Mouse (Mus musculus): ENCODE data around the gene Zfp148. TPM values are rescaled to one million over a fixed set of nuclear protein-coding genes. Genes with fewer than 3 reads are reported as not detected.
"Not testable (repeated sequence)": the region's sequence is repeated elsewhere in the genome, so short reads cannot be mapped to it uniquely, and the experiment has no call there.

Zfp148 gene
- total RNA-seq, 4 experiments from 2014 or later: 160 to 197 (median 184) TPM

DNA sequence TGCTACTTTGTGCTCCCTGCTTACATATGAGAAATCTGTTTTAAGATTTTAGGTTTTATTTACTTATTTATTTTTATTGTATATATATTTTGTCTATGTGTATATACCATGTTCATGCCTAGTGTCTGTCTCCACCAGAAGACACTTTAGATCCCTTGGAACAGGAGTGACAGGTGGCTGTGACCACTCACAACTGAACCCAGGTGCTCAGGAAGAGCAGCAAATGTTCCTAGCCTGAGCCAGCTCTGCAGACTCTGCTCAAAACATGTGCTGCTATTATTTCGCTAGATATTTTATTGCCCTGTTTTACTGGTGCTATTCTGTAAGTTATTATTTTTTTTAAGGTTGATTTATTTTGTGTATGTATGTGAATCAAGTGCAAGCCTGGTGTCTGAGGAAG lies 78.5 kb downstream of the Zfp148 start:
- DNase-seq (ENCODE audit: low spot score in 2 of 2): no peak

DNA sequence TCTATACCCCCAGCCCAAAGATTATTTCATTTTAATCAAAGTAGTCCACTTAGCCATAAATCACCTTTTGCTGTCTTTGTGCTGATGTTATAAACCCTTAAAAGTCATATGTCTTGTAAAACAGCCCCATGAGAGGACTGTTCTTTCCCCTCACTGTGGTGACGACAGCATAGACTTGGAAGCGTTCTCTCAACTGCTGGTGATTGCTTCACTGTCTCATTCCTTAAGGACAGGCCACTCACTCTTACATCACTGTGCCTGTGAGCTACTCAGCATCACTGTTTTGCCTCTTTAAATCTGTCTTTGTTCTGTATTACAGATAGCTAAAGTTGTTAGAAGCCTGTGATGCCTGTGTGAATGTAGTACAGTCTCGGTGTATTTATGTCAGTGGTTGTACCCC lies 80.8 kb downstream of the Zfp148 start:
- DNase-seq (ENCODE audit: low spot score in 2 of 2): no peak

DNA sequence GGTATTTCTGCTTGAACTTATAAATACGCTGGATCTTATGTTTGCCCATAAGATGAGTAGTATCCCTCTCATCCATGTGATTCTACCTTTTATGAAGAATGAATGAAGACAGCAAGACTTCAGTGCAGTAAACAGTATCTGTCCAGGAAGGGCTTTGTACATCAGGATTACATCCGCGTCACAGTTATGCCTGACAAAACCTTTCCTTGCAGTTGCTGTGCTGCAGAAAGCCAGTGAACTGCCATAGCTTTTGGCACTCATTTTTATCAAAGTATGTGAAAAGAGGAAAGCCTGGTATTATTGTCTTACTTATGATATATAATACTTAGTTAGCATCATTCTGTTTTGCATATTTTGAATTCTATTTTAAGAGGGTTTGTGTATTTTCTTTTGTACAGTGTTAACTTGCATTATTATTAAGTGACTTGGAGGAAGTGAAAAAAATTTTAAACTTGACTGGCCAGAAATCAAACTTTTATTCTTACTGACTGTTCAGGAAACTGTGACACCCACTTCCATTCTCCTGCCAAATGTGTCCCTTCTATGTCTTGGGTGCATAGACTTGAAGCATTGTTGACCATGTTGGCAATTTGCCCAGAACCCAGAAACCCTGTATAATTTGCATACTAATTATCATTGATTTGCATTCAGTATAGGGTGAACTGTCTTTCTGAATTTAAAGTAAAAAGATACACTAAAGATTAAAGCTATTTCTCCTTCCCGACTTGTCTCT lies 84.0 kb downstream of the Zfp148 start:
- DNase-seq (ENCODE audit: low spot score in 2 of 2): peak in 1 of 2 experiments; percentile 10

DNA sequence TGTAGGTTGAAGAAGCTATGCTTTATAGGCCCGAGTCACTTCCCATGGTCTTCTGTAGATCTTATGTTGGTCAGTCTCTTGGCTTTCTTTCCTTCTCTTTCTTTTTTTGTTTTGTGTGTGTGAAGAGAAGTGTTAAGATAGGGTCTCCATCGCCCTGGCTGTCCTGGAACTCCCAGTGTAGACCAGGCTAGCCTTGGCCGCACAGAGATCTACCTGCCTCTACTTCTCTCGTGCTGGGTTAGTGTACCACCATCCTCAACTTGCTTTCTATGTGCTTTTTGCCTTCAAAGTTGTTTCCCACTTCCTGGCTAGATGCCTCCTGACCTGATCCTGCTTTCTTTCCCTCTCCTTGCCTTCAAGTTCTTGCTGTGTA lies 84.6 kb downstream of the Zfp148 start:
- DNase-seq (ENCODE audit: low spot score in 2 of 2): no peak

DNA sequence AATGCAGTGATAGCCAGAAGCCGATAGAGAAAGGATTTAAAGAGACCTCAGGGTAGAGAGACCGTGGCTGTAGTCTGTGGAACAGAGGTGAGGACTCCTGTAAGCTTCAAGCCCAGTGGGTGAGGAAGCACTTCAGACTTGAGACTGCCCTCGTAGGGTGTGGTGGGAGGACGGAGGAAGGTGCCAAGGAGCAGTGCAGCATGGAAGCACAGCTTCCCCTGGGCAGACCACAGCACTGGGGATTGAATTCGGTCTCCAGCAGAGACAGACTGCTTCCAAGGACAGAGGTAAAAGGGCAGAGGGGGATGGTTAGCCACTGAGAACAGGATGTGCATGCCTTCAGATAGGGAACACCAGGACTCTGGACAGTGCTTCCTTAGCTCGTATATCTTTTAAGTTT lies 86.8 kb downstream of the Zfp148 start:
- no peak for DNase-seq (ENCODE audit: low spot score in 2 of 2)

DNA sequence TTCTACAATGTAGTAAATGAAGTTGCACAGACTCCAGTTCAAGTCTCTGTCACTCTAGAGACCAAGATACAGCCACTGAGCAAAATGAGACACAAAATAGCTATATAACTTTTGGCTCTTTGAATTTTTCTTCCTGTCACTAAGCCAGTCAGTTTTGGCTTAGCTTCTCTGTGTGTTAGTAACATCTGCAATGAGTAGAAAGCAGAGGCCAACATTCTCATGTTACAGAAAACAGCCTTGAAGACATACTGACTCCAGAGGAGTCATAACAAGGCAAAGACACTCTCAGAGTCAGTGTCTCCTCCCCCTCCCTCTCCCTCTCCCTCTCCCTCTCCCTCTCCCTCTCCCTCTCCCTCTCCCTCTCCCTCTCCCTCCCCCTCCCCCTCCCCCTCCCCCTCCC lies 89.3 kb downstream of the Zfp148 start:
- no peak for DNase-seq (ENCODE audit: low spot score in 2 of 2)

DNA sequence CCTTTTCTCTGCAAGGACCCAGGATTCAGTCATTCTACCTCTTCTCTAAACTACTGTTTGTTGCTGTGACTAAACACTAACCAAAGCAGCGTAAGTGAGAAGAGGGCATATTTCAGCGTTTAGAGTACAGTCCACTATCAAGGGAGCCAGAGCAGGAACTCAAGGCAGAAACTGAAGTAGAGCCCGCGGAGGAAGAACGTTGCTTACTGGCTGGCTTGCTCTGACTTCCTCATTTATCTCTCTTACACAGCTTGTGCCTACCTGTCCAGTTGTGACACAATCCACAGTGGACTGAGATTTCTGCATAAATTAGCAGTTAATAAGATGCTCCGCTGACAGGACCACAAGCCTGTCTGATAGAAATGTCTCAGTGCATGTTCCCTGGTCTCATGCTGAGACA lies 93.7 kb downstream of the Zfp148 start:
- no peak for DNase-seq (ENCODE audit: low spot score in 2 of 2)

DNA sequence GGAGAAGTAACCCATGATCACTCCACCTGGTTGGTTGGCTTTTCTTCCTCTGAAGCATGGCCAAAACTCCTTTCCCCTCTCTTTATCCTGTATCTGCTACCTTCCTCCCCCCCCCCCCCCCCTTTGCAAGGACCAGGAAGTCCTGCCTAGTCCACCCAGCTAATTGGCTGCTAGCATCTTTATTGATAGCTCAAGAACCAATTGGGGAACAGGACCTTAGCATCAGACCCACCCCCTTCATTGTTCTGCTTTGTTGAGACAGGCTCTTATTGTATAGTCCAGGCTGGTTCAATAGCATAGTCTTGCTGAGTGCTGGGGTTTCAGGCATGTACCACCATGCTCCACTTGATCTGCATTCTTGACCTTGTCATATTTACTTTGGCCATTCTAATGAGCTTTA lies 99.3 kb downstream of the Zfp148 start:
- no peak for DNase-seq (ENCODE audit: low spot score in 2 of 2)

DNA sequence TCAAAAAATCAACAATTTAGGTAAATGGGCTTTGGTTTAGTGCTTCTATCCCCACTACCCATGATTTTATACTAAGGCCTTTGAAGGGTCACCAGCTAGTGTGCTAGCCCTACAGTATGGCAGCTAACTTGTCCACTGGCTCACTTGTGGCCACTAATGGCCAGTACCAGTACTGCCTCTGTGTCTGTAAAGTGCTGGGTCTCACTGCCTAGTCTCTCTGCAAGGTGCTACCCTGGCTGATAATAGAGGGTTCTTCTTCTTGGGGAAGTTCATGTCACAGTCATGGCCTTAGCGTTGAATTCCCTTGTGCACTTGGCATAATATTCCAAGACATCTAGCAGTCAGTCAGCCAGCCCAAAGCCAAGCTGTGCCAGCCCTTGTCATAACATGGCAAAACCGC lies 100.5 kb downstream of the Zfp148 start:
- DNase-seq (ENCODE audit: low spot score in 2 of 2): no peak

DNA sequence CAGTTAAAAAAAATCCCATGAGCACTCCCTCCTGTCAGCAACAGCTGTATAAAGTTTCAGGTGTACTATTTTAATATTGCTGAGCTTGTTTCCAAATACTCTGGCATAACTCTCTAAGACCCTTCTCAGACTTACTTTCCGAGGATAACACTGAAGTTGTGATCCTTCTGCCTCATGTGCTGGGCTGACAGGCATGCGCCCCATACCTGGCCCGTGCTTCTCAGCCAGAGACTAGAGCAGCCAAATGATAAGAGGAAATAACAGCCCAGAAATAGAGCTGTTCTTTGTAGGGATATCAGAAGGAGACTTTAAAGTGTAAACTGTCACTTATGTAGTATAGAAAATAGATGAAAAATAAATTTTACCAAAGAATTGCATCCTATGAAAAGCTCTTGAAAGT lies 101.7 kb downstream of the Zfp148 start:
- DNase-seq (ENCODE audit: low spot score in 2 of 2): no peak

DNA sequence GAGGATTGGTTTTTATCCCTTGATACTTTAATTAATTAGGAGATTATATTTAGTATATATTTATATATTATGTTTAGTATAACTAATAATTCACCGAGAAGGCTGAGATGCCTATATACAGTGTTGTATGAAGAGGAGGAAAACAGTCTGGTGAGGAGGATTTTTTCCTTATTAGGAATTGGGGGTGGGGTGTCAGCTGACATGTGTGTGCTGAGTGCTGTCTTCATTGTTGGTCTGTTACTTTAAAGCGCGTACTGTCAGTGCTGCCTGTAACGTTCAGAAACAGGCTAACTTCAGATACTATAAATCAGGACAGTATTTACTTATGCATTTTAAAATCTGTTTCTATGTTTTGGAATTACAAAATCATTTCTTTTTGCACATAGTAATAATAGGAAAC lies 107.1 kb downstream of the Zfp148 start:
- no peak for DNase-seq (ENCODE audit: low spot score in 2 of 2)

DNA sequence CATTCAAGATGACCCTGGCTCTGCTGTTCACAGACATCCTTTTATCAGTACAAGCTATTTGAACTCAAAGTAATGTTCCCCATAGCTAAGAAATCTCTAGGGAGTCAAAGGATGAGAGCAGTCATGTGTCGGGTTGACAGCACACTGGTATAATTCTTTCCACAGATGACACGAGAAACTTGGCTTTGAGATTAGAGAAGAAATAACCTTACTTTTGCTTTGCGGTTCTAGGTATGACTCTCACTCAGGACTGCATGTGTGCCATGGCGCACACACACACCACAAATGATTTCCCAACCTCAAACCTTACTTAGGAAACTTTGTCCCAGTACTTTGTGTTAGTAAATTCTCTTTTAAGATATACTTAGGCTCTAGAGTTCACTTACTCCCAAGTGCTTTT lies 113.7 kb downstream of the Zfp148 start:
- no peak for DNase-seq (ENCODE audit: low spot score in 2 of 2)

DNA sequence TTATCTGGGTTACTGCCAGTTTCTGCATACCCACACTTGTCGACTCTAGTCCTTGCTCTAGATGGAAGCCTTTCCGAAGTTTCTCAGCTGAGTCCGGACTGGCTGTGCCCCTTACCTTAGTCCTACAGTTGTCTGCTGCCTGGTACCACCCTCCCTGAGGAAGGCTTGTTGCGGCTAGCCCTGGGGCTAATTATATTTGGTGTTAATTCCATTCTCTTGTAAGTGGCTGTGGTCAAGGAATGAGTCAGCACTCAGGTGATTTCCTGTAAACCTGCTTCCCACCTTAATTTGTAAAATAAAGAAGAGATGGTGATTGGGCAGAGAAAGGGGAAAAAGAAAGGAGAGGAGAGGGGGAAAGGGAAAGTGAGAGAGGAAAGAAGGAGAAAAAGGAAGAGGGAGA lies 127.4 kb downstream of the Zfp148 start:
- DNase-seq (ENCODE audit: low spot score in 2 of 2): no peak

DNA sequence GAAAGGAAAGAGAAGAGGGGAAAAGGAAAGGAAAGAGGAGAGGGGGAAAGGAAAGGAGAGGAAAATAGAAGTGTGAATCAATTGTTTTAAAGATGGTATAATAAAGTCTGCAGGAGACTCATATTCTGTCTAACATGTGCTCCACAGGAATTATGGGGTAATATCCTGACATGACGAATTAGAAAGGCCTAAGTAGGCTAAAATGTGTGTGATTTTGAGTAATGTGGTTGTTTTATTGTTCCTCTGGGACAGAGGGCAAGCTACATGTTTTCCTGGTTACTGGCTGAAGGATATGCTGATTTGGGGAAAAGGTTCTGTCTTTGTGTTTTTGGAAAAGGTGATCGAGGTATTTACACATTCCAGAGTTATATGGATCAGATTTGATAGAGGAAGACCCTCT lies 128.6 kb downstream of the Zfp148 start:
- not testable (repeated sequence) for DNase-seq (ENCODE audit: low spot score in 2 of 2)

DNA sequence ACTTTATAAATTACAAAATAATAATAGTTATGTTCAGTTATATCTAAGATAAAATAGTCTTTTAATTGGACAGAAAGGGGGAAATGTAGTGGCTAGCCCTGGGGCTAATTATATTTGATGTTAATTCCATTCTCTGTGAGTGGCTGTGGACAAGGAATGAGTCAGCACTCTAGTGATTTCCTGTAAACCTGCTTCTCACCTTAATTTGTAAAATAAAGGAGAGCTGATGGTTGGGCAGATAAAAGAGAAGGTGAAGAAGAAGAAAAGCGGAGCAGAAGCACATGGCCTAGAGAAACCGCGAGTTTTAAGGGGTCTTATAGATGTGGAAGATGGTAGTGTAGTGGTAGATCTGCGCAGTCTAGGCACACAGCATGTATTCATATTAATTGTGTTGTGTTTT lies 130.2 kb downstream of the Zfp148 start:
- DNase-seq (ENCODE audit: low spot score in 2 of 2): not testable (repeated sequence)

DNA sequence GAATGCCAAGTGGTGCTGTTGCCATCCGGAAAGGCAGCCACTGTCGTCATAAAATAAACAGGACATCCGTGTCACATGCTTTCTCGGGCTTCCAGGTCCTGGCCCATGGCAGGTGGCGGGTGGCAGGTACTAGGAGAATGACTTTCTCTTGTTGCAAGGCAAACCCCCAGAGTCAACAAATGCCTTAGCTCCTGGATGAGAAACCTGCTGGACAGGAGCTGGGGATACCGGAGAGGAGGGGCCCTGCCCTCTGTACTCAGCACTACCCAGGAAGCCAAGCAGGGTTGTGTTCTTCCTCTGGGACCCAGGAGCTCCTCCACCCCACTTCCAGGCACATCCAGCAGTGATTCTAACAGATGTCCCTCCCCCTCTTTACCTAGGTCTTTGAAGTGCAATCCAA lies 131.9 kb downstream of the Zfp148 start:
- no peak for DNase-seq (ENCODE audit: low spot score in 2 of 2)

DNA sequence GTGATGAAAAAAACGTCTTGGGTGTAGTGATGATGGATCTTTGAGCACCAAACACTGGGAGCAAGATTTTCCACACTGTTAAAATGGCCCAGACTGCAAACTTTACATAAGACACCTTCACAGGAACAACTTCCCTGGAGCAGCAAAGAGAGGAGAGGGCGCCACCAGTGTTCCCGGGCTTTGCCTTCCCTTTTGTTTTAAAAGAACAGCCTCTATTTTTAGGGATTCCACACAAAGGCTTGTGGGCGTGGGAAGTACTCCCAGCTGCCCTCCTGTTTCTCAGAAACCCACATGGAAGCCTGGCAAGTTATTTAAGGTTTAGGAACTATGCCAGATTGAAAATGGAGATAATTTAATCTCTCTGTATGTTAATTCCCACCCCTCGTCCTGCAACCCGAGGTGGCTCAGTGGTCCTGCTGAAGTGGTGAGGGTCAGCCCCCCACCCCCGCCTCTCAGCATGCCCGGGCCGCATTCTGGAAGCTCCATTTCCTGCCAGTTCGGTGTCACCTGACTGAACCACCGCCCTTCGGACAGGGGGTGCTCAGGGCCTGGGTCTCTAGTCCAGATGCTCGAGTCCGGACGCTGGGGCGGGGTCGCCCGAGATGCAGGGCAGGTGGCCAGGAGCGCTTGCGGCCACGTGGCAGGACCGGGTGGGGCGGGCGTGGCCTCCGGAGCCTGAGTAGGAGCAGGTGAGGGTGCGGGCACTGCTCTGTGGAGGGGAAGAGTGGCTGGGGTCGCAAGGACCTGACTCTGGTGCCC lies 136.3 kb downstream of the Zfp148 start, which contains the start of gene Slc12a8:
Gene Slc12a8, plus strand, starts transcription at position 522 of the 759 bp plus-strand sequence.
- DNase-seq (ENCODE audit: low spot score in 2 of 2): peak in 1 of 2 experiments; percentile 76

DNA sequence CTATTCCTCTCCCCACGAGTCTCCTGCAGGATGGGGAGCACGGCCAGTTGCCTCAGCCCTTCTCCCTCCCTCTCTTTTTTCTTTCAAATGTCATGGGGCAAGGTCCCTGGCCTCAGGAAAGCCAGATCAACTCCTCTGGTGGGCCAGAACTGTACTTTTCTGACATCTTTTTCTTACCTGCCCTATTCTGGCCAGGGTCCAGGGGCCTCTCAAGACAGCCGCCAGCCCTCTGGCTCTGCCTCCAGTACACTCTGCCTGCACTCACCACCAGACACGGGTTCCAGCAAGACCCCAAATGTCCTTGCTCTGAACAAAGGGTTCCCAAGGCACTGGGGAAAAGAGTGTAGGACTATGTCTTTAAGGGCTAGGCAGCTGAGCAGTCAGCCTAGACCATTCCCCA lies 137.0 kb downstream of the Zfp148 start:
- no peak for DNase-seq (ENCODE audit: low spot score in 2 of 2)

DNA sequence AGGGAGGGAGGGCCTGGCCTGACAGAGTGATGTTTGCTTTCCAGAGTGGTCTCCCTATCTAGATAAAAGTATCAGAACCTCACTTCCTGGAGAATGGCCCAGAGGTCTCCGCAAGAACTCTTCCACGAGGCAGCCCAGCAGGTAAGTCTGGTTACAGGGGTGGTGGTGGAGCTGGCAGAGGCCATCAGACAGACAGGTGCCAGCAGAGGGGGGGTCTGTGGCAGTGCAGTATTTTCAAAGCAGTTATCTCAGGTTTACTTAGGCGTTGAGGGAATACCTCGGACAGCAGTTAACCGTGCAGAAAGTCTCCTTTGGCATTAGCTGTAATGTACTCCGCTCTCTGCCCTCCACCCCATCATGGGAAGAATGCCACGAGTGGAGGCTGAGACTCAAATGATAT lies 137.6 kb downstream of the Zfp148 start:
- DNase-seq (ENCODE audit: low spot score in 2 of 2): no peak

DNA sequence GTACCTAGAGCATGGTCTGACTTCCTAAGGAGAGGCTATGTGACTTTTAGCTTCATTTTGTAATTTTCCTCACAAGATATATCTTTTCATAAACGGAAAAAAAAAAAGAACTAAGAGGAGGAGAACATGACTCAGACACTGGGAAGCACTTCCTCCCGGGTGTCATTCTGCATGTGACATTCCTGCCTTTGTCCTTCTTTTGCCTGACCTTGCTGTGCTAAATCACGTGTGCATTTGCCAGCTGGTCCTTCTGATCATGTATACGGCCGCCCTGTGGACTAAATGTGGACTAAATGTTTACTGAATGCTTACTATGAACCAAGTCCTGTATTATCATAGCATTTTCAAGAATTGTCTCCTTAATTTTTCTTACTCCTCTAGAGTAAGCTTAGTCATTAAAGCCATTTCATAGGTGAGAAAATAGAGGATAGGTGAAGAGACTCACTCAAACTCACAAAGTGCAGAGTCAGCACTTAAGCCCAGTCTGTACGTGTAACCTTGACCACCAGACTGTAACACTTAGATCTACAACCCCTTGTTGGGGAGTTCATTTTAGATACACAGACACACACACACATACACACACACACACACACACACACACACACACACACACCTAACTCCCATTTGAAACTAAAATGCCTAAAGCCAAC lies 139.4 kb downstream of the Zfp148 start:
- DNase-seq (ENCODE audit: low spot score in 2 of 2): no peak

DNA sequence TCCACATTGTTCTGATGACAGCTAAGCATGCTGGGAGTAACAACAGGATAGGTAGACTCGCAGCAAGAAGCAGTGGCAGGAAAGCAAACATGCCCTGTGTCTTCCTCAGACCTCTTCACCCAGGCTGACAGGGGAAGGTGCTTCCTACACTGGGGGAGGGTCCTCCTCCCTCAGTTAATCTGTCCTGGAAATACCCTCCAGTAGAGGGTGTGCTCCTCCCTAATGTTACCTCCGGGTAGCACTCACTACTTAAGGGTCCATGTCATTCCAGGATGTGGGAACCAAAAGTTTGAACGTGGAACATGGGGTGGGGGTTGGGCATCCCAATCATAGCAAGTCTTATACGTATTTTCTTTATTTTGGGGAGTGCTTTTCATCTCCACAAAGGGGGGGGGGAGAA lies 141.9 kb downstream of the Zfp148 start:
- DNase-seq (ENCODE audit: low spot score in 2 of 2): no peak

DNA sequence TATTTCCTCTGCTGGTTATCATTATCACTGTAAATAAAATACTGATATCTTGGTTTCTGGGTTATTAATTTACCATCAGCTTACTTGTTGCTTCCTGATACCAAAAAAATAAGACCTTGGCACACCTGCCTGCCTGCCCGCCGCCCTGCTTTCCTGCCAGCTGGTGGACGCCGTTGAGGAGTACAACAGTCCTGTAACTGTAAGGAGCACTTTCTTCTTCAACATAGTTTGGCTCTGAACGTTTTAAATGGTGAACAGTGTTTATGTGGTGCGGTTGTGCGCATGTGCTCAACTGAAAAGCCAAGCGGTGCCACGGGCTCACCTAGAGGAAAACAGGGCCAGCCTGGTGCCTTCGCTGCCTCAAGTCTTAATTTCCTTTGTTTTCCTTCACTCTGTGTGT lies 142.9 kb downstream of the Zfp148 start:
- no peak for DNase-seq (ENCODE audit: low spot score in 2 of 2)
